Mouse (Mus musculus) liver, embryonic 14.5 days (tissue): ENCODE measurements around the gene Me3.

Source experiments
- CTCF ChIP-seq: IDR thresholded peaks from 2 replicates; pipeline ENCODE4 v1.5.1; 2016; ENCODE audit warnings: antibody characterized with exemption, low read depth, control low read depth
- EP300 ChIP-seq: IDR thresholded peaks from 2 replicates; pipeline ENCODE4 v1.6.1; 2016; ENCODE audit warnings: antibody characterized with exemption, low read depth

DNA sequence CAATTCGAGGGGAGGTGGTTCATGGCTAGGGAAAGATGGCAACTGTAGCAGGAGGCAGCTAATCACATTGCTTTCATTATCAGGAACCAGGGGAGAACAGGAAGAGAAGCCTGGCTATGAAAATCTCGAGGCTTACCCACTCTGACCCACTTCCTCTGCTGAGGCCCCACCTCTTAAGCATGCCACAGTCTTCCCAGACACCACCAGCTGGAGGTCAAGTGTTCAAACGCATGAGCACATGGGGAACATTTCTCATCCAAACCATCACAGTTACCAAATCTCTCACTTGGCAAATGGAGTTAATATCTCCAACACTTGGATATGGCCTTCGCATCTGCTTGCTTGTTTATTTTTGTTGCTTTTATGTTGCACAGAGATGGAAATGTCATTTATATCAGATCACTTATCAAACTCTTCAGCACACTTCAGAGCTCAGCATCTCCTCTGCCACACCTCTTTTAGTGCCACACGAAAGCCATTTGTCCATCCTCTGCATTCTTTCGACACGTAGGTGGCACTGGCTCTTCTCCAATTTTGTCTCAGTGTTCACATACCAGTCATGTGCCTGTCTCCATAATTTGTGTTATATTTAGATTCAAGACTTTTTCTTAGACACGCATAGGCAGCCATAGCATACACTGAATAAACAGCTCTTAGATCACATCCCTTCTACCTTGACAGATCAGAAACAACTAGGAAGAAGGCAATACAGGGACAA is 8.9 kb downstream of the Me3 start:
- TF ChIP-seq CTCF, result no peak
- TF ChIP-seq EP300, result no peak
